Mouse (Mus musculus) bone marrow, adult 2 months (tissue): ENCODE measurements around the gene Tmeff2.

Source experiments
- CTCF ChIP-seq: fragments of 200-500 bp; IDR thresholded peaks from 2 replicates; pipeline ENCODE4 v1.5.1; 2011; ENCODE audit warnings: low read length, control low read depth; ENCODE audit not compliant: control insufficient read depth, insufficient read depth
- POLR2A ChIP-seq: fragments of 200-500 bp; IDR thresholded peaks from 2 replicates; pipeline ENCODE4 v1.6.1; 2011; ENCODE audit warnings: low read depth, mild to moderate bottlenecking, control low read depth, low read length, borderline replicate concordance; ENCODE audit not compliant: control insufficient read depth

DNA sequence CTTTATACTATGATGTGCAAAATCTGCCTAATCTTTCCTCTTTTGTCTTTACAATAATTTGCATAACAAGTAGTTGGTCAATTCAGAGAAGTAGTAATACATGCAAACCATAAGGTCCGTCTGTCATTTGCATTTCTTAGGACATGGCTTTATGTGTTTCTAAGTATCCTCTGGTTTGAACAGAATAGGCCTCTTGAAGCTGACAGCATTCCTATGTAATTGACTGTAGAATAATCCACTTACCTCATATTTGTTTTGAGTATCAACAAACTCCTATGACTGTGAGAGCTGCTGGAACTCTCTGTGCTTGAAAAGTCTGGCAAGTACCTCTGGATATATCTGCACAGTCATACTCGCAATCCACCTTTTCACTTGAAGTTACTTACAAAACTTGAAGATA lies 194.3 kb downstream of the Tmeff2 start:
- TF ChIP-seq CTCF (no peak), POLR2A (no peak)
